Mouse (Mus musculus): Measurements from ENCODE around the gene Bcl6b. TPM values are rescaled to one million over a fixed set of nuclear protein-coding genes. Genes with fewer than 3 reads are reported as not detected.
A peak's percentile ranks its signal among the peaks of the same experiment; 100 is the strongest.

Gene Bcl6b
- 5.6 and 7.5 TPM in 2 replicates for polyA plus RNA-seq (2016; fragmentation: Nextera tagmentation; extraction: Ambion mirVana)

- 2% methylated on average over 39 of the region's 39 CpGs for WGBS
- no peak for DNase-seq (ENCODE audit: low spot score)
- H3K36me3 ChIP-seq, result peaks cover 6% of the 10 kb centered on the region
- H3K4me3 ChIP-seq, result peak within 1 kb of the TSS; percentile 46
- H3K9me3 ChIP-seq (replicated peaks), result no peaks in the 10 kb centered on the region
- peaks cover 64% of the 10 kb centered on the region for H3K27me3 ChIP-seq (ENCODE audit: low read depth, poor library complexity, severe bottlenecking)
- peak within 1 kb of the TSS; percentile 68 for H3K27ac ChIP-seq
- H3K4me1 ChIP-seq, result peaks cover 72% of the 10 kb centered on the region
These were observed at the start of gene Bcl6b for GRCm38 (mm10) chr11:70229260-70230010. Gene Bcl6b (minus strand): TSS chr11:70229798.

- no peak overlapping the region for H3K4me3 ChIP-seq
- H3K27ac ChIP-seq, result no peak overlapping the region
- H3K36me3 ChIP-seq, result no peaks in the 10 kb centered on the region
- H3K4me1 ChIP-seq, result no peaks in the 10 kb centered on the region
- WGBS, result 89% methylated on average over 3 of the region's 3 CpGs
- H3K9me3 ChIP-seq (replicated peaks), result no peaks in the 10 kb centered on the region
- DNase-seq (ENCODE audit: low spot score), result no peak
- no peaks in the 10 kb centered on the region for H3K27me3 ChIP-seq (ENCODE audit: low read depth, poor library complexity, severe bottlenecking)
These were observed 49.4 kb upstream of the Bcl6b start for GRCm38 (mm10) chr11:70278961-70279360.

- no peaks in the 10 kb centered on the region for H3K27me3 ChIP-seq (ENCODE audit: low read depth, poor library complexity, severe bottlenecking)
- WGBS, result 88% methylated on average over 7 of the region's 7 CpGs
- no peak for DNase-seq (ENCODE audit: low spot score)
These were observed 42.0 kb upstream of the Bcl6b start for GRCm38 (mm10) chr11:70271641-70272040.

GRCm38 (mm10) chr11:70266405-70266804, 36.8 kb upstream of the Bcl6b start:
- DNase-seq (ENCODE audit: low spot score), result no peak
- 80% methylated on average over 1 of the region's 1 CpGs for WGBS
- Histone ChIP-seq H3K4me3 (no peak overlapping the region), H3K27me3 (ENCODE audit: low read depth, poor library complexity, severe bottlenecking) (0 out of 2 replicates have a peak, but pooled peaks cover 5% of the 10 kb centered on the region), H3K27ac (no peak overlapping the region), H3K36me3 (no peaks in the 10 kb centered on the region), H3K4me1 (no peaks in the 10 kb centered on the region), H3K9me3 (replicated peaks) (no peaks in the 10 kb centered on the region)

More at GRCm38 (mm10) chr11:70271641-70272040, 42.0 kb upstream of the Bcl6b start:
- no peaks in the 10 kb centered on the region for H3K36me3 ChIP-seq
- no peaks in the 10 kb centered on the region for H3K9me3 ChIP-seq (replicated peaks)
- H3K27ac ChIP-seq, result no peak overlapping the region
- no peaks in the 10 kb centered on the region for H3K4me1 ChIP-seq
- no peak overlapping the region for H3K4me3 ChIP-seq

- Histone ChIP-seq H3K36me3 (no peaks in the 10 kb centered on the region), H3K4me1 (no peaks in the 10 kb centered on the region), H3K9me3 (replicated peaks) (no peaks in the 10 kb centered on the region), H3K4me3 (no peak overlapping the region), H3K27me3 (ENCODE audit: low read depth, poor library complexity, severe bottlenecking) (0 out of 2 replicates have a peak, but pooled peaks cover 5% of the 10 kb centered on the region), H3K27ac (no peak overlapping the region)
- WGBS, result 74% methylated on average over 4 of the region's 4 CpGs
- DNase-seq (ENCODE audit: low spot score), result no peak
These were observed 36.2 kb upstream of the Bcl6b start for GRCm38 (mm10) chr11:70265819-70266218.

- 57% methylated on average over 3 of the region's 3 CpGs for WGBS
- Histone ChIP-seq H3K4me3 (no peak overlapping the region), H3K27ac (no peak overlapping the region), H3K4me1 (no peaks in the 10 kb centered on the region), H3K9me3 (replicated peaks) (no peaks in the 10 kb centered on the region), H3K36me3 (no peaks in the 10 kb centered on the region), H3K27me3 (ENCODE audit: low read depth, poor library complexity, severe bottlenecking) (0 out of 2 replicates have a peak, but pooled peaks cover 5% of the 10 kb centered on the region)
- no peak for DNase-seq (ENCODE audit: low spot score)
These were observed 35.7 kb upstream of the Bcl6b start for GRCm38 (mm10) chr11:70265252-70265651.

GRCm38 (mm10) chr11:70259035-70259434, 29.4 kb upstream of the Bcl6b start:
- DNase-seq (ENCODE audit: low spot score), result no peak
- no peaks in the 10 kb centered on the region for H3K9me3 ChIP-seq (replicated peaks)
- no peak overlapping the region for H3K27ac ChIP-seq
- peaks cover 15% of the 10 kb centered on the region for H3K4me1 ChIP-seq
- WGBS, result 92% methylated on average over 4 of the region's 4 CpGs
- H3K4me3 ChIP-seq, result no peak overlapping the region
- peaks cover 31% of the 10 kb centered on the region for H3K27me3 ChIP-seq (ENCODE audit: low read depth, poor library complexity, severe bottlenecking)
- H3K36me3 ChIP-seq, result no peaks in the 10 kb centered on the region

GRCm38 (mm10) chr11:70254931-70255531, 25.4 kb upstream of the Bcl6b start, which contains the start of gene Alox12:
Gene Alox12 (minus strand): TSS chr11:70255353.
- no peaks in the 10 kb centered on the region for H3K36me3 ChIP-seq
- H3K4me1 ChIP-seq, result peaks cover 16% of the 10 kb centered on the region
- H3K27me3 ChIP-seq (ENCODE audit: low read depth, poor library complexity, severe bottlenecking), result peaks cover 66% of the 10 kb centered on the region
- H3K4me3 ChIP-seq, result peak within 1 kb of the TSS; percentile 44
- peak; percentile 66 for DNase-seq (ENCODE audit: low spot score)
- H3K27ac ChIP-seq, result peak within 1 kb of the TSS; percentile 50; the same call in 1 of the 2 replicates
- WGBS, result 1% methylated on average over 25 of the region's 25 CpGs
- H3K9me3 ChIP-seq (replicated peaks), result no peaks in the 10 kb centered on the region

GRCm38 (mm10) chr11:70254337-70254736, 24.7 kb upstream of the Bcl6b start:
- Histone ChIP-seq H3K36me3 (no peaks in the 10 kb centered on the region), H3K27ac (no peak overlapping the region), H3K9me3 (replicated peaks) (no peaks in the 10 kb centered on the region), H3K4me1 (peaks cover 16% of the 10 kb centered on the region), H3K4me3 (peak overlapping the region; percentile 44), H3K27me3 (ENCODE audit: low read depth, poor library complexity, severe bottlenecking) (peaks cover 68% of the 10 kb centered on the region)
- 6% methylated on average over 18 of the region's 18 CpGs for WGBS
- no peak for DNase-seq (ENCODE audit: low spot score)

GRCm38 (mm10) chr11:70251853-70252252, 22.3 kb upstream of the Bcl6b start:
- no peak for DNase-seq (ENCODE audit: low spot score)
- Histone ChIP-seq H3K27ac (no peak overlapping the region), H3K27me3 (ENCODE audit: low read depth, poor library complexity, severe bottlenecking) (peaks cover 76% of the 10 kb centered on the region)

GRCm38 (mm10) chr11:70250150-70250549, 20.6 kb upstream of the Bcl6b start:
- H3K27ac ChIP-seq, result no peak overlapping the region
- H3K36me3 ChIP-seq, result no peaks in the 10 kb centered on the region
- H3K4me3 ChIP-seq, result no peak overlapping the region
- H3K9me3 ChIP-seq (replicated peaks), result no peaks in the 10 kb centered on the region
- DNase-seq (ENCODE audit: low spot score), result no peak
- WGBS, result 79% methylated on average over 11 of the region's 11 CpGs
- H3K27me3 ChIP-seq (ENCODE audit: low read depth, poor library complexity, severe bottlenecking), result peaks cover 69% of the 10 kb centered on the region
- peaks cover 11% of the 10 kb centered on the region for H3K4me1 ChIP-seq

More at GRCm38 (mm10) chr11:70251853-70252252, 22.3 kb upstream of the Bcl6b start:
- Histone ChIP-seq H3K9me3 (replicated peaks) (no peaks in the 10 kb centered on the region), H3K36me3 (no peaks in the 10 kb centered on the region), H3K4me3 (no peak overlapping the region), H3K4me1 (peaks cover 16% of the 10 kb centered on the region)
- 83% methylated on average over 8 of the region's 8 CpGs for WGBS

GRCm38 (mm10) chr11:70247136-70247845, 17.7 kb upstream of the Bcl6b start:
- Histone ChIP-seq H3K36me3 (no peaks in the 10 kb centered on the region), H3K9me3 (replicated peaks) (no peaks in the 10 kb centered on the region), H3K27ac (no peak overlapping the region), H3K4me1 (no peaks in the 10 kb centered on the region), H3K27me3 (ENCODE audit: low read depth, poor library complexity, severe bottlenecking) (peaks cover 41% of the 10 kb centered on the region), H3K4me3 (no peak overlapping the region)
- WGBS, result 55% methylated on average over 9 of the region's 9 CpGs
- DNase-seq (ENCODE audit: low spot score), result no peak

GRCm38 (mm10) chr11:70242591-70242990, 13.0 kb upstream of the Bcl6b start:
- DNase-seq (ENCODE audit: low spot score), result no peak
- Histone ChIP-seq H3K27me3 (ENCODE audit: low read depth, poor library complexity, severe bottlenecking) (peaks cover 9% of the 10 kb centered on the region; the same call in 1 of the 2 replicates), H3K36me3 (no peaks in the 10 kb centered on the region), H3K9me3 (replicated peaks) (no peaks in the 10 kb centered on the region), H3K4me1 (peaks cover 21% of the 10 kb centered on the region), H3K4me3 (no peak overlapping the region), H3K27ac (no peak overlapping the region)
- WGBS, result 67% methylated on average over 11 of the region's 11 CpGs

Measured in limb, embryonic 10.5 days (tissue).